Mouse (Mus musculus) gastrocnemius, postnatal 36 days (tissue): ENCODE data around the gene Dnajc19. TPM values are rescaled to one million over a fixed set of nuclear protein-coding genes. Genes with fewer than 3 reads are reported as not detected.
"Not testable (repeated sequence)": the region's sequence is repeated elsewhere in the genome, so short reads cannot be mapped to it uniquely, and the experiment has no call there.

Experiments
- DNase-seq, 2 experiments: peaks; one replicate each; pipeline ENCODE4 v3.0.0; 2022
- intact Hi-C: fragments of 180-260 bp; cut with DNase I; formaldehyde crosslinking; loops from one replicate; pipeline ENCODE4 v1.15.1; 2025
- long read RNA-seq, 2 experiments: library from polyadenylated mRNA; stranded (forward); transcript quantifications; one replicate each; pipeline ENCODE4 v2.0.0; 2021
- total RNA-seq, 2 experiments: library from RNA; stranded (reverse); gene quantifications; 2 replicates each; pipeline ENCODE4 v1.2.3; 2021

Dnajc19 gene
- 100 to 1,000 TPM; 105 to 127 TPM for total RNA-seq
- long read RNA-seq, experiment 1, transcript Dnajc19-202 (6 exons, 659 nt): major isoform, 307 of 370 reads
- long read RNA-seq, experiment 1, partial matches to known transcripts: 9 of 370 reads
- long read RNA-seq, experiment 1, other reads (novel, unspliced or antisense): 54 of 370 reads
- long read RNA-seq, experiment 2, transcript Dnajc19-202 (6 exons, 659 nt): major isoform, 378 of 449 reads
- long read RNA-seq, experiment 2, partial matches to known transcripts: 8 of 449 reads
- long read RNA-seq, experiment 2, other reads (novel, unspliced or antisense): 60 of 449 reads

- DNase-seq: peak; percentile 87 to 91
- intact Hi-C loops: loop anchor here (10.0 kb wide), 1 partner anchor 276 kb away; no protein-coding TSS in a partner anchor
These were observed at the start of gene Dnajc19 for GRCm38 (mm10) chr3:34080900-34081662. Gene Dnajc19, minus strand, starts transcription at chr3:34081321.

GRCm38 (mm10) chr3:34129957-34130356, 48.8 kb upstream of the Dnajc19 start:
- intact Hi-C loops: no loop called here
- no peak for DNase-seq

DNA sequence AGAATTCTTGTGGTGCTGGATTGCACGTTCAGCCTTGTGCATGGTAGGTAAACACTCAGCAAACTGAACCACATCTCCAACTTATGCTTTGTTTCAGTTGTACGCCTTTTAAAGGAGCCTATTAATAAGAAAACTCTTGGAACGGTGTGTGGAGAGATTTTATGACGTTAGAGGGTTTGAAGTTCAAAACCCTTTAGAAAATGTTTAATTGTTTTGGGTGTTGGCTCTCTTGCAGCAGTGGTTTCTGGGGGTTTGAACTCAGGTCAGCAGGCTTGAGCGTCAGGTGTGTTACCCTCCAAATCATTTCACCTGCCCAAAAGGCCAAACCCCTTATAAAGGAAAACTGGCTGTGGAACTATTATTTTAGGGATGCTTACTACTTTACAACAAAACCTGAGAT, 40.2 kb upstream of the Dnajc19 start:
- DNase-seq: no peak
- intact Hi-C loops: no loop called here

GRCm38 (mm10) chr3:34120791-34121190, 39.7 kb upstream of the Dnajc19 start:
- intact Hi-C loops: no loop called here

GRCm38 (mm10) chr3:34119869-34120268, 38.7 kb upstream of the Dnajc19 start:
- DNase-seq: no peak
- intact Hi-C loops: no loop called here

More at GRCm38 (mm10) chr3:34120791-34121190, 39.7 kb upstream of the Dnajc19 start:
- no peak for DNase-seq

DNA sequence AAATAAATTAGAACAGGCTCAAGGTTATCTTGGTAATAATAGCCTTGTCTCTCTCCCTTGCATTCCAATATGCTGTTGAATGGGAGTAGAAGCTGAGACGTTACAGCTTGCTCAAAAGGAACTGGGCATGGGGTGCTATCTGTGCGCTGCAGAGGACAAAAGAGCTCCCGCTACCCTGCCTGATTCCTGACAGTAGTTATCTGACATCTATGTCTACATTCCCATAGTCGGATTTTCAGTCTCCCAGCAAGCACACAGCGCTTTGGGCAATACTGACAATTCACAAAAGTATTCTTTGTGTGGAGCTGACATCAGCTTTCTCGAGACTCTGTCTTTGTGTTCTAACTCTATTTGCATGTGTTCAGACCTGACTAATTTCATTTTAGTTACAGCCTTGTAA, 34.7 kb upstream of the Dnajc19 start:
- intact Hi-C loops: no loop called here
- DNase-seq: no peak

GRCm38 (mm10) chr3:34111941-34112685, 31.0 kb upstream of the Dnajc19 start:
- intact Hi-C loops: no loop called here
- no peak for DNase-seq

- intact Hi-C loops: no loop called here
- no peak for DNase-seq
These were observed 26.5 kb upstream of the Dnajc19 start for GRCm38 (mm10) chr3:34107631-34108030.

GRCm38 (mm10) chr3:34106421-34106820, 25.3 kb upstream of the Dnajc19 start:
- intact Hi-C loops: no loop called here
- DNase-seq: no peak

DNA sequence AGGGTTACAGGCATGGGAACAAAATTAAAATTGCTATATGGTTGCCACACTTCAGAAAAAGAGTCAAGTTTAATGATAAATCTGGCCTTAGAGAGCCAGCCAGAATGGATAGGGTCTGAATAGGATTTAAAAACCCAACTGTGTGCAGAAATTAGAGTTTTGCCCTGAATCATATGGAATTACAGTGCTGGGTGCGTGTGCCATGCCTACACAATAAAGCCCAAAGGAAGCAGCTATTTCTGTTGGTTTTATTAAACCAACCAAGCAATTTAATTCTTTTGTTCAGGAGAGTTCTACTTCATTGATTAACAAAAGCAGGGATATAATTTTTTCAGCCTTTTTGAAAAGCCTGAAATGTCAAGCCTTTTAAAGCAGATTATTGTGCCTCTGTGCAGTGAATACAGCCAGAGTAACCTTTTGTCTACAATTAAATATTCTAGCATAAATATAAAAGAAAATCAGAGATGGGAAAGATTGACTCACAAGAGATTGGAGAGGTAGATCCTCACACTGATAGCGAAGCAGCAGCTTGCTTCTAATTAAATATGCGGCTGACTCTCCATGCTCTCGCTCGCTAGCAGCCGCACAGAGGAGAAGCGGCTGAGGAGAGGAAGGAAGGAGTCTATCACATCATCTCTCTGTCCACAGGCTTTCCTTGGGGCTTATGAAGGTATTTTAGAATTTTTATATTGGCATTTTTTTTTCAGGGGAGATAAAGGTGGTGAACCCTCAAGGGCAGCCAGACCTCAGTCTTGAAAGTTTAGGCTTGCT, 23.0 kb upstream of the Dnajc19 start:
- DNase-seq: no peak
- intact Hi-C loops: no loop called here

GRCm38 (mm10) chr3:34102891-34103290, 21.8 kb upstream of the Dnajc19 start:
- intact Hi-C loops: no loop called here
- no peak for DNase-seq

DNA sequence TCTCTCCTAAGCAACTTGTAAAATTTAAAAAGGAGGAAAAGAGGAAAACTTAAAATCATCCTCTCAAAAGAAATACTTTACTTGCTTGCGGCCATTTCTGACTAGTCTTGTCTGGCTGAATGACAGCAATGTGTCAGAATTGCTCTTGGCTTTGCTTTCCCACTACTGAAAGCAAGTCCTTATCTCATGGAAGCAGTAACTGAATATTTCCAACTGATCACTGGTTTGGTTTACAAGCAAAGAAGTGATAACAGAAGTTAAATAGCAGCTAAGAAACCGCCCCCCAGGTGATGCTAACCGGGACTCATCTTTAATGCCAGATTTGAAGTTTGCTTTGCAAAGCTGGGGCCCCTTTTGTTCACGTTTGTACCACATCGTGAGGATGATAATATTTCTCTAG, 2.5 kb upstream of the Dnajc19 start:
- no peak for DNase-seq
- intact Hi-C loops: loop anchor here (10.0 kb wide), 1 partner anchor 279 kb away; no protein-coding TSS in a partner anchor

DNA sequence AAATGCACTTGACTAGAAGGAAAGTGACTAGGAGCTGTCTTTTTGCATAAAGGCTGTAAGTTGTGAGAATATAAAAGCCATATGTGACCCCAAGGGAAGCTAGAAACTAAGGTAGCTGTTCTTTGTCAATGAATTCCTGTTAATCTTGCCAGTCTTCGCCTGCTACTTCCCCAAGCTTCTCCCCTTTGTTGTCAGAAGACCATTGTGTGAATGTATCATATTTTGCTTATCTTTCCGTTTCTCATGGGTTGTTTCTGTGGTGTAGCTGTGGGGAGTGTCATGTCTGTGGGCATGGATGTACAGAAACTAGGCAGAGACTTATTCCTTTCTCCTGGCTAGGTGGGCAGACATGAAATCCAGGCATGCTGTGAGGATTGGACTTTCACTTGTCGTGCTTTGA, 808 bp upstream of the Dnajc19 start:
- no peak for DNase-seq
- intact Hi-C loops: loop anchor here (10.0 kb wide), 1 partner anchor 277 kb away; no protein-coding TSS in a partner anchor

GRCm38 (mm10) chr3:34076058-34076759, 4.9 kb downstream of the Dnajc19 start:
- intact Hi-C loops: no loop called here

DNA sequence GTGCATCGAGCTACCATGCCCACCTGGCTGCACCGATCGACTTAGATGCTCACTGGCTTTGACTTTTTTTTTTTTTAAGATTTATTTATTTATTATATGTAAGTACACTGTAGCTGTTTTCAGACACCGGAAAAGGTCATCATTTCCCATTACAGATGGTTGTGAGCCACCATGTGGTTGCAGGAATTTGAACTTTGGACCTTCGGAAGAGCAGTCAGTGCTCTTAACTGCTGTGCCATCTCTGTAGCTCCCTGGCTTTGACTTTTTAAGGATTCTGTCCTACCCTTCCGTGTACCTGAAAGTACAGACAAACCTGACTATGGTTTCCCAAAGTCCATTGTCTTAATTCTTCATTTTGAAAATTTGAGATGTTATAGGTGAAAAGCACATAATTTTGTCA, 8.4 kb downstream of the Dnajc19 start:
- intact Hi-C loops: no loop called here
- no peak for DNase-seq

More at GRCm38 (mm10) chr3:34076058-34076759, 4.9 kb downstream of the Dnajc19 start:
- DNase-seq: no peak

- intact Hi-C loops: loop anchor here (5.0 kb wide), 1 partner anchor 92 kb away; no protein-coding TSS in a partner anchor
- not testable (repeated sequence) for DNase-seq
These were observed 12.2 kb downstream of the Dnajc19 start for GRCm38 (mm10) chr3:34068943-34069342.

DNA sequence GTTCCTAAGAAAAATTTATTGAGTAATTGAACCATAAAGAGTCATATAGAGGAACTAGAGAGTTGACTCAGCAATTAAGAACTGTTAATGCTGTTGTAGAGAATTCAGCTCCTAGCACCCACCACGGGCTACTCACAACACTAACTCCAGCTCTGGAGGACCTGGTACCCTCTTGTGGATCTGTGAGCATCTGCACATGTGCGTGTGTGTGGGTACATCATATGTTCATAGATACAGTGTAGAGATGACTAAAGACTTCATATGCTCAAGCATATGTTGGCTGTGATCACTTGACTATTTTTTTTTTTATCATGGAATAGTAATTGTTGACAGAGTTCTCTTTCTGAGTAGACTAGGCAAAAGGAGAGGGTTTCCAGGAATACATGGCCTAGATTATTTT, 18.8 kb downstream of the Dnajc19 start:
- no peak for DNase-seq
- intact Hi-C loops: no loop called here

DNA sequence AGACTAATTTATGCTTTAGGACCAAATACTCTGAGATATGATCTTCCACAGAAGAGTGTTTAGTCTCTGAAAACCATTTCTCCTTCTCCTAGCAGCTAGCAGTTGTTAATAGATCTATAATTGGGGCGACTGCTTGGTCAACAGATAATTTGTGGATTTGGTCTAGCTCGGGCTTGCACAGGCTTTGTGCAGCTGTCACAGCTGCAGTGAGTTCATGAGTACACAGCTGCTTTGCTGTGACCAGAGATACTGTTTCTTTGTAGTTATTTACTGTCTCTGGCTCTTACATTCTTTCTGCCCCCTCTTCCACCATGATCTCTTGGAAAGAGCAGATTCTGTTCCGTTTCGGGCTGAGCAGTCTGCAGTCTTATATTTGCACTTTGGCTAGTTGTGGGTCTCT, 39.1 kb downstream of the Dnajc19 start:
- DNase-seq: no peak
- intact Hi-C loops: no loop called here

DNA sequence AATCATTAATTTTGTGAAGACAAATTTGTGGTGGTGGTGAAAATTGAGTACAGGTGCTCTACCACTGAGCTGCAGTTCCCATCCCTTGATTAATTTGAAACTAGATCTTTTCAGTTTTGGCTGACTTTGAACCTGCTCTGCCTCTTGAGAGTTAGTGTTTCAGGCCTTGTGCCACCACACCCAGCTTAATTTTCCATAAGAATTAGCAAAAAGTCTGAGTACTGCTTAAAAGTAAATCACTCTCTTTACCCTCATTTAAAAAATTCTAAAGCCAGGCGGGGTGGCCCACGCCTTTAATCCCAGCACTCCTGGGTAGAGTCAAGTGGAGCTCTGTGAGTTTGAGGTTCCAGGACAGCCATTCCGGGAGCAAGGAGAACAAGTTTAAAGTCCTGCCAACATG, 45.4 kb downstream of the Dnajc19 start:
- intact Hi-C loops: no loop called here
- no peak for DNase-seq

DNA sequence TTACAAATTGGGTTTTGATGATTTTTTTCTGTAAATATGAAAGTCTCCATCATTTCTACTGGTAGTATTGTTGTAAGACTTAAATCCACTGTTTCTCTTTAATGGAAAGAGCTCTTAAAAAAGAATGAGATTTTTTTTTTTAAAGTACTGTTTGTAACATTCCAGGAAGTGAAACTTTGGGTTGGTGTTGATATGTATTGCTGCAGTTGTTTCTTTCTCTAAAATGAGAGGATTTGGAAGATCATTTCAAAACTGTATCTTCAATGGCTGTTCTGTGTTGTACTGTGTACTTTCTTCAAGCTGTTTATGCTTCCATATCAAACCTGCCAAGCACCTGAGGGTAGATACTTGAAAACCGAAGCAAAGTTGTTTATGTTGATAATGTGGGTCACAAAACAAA, 46.3 kb downstream of the Dnajc19 start:
- no peak for DNase-seq
- intact Hi-C loops: no loop called here
